Mouse (Mus musculus) ES-CJ7 (cell line): ENCODE measurements at regions not wholly inside any gene's neighbourhood (a gene's known extent, or its start where the extent isn't known, plus 50 kb on each side); places are given as distances from the start of the nearest gene placed in this dataset.
"Not testable (repeated sequence)": the region's sequence is repeated elsewhere in the genome, so short reads cannot be mapped to it uniquely, and the experiment has no call there.

Experiments
- DNase-seq: peaks from one replicate; pipeline ENCODE4 v3.0.0; 2011; ENCODE audit warnings: low read depth, low spot score

DNA sequence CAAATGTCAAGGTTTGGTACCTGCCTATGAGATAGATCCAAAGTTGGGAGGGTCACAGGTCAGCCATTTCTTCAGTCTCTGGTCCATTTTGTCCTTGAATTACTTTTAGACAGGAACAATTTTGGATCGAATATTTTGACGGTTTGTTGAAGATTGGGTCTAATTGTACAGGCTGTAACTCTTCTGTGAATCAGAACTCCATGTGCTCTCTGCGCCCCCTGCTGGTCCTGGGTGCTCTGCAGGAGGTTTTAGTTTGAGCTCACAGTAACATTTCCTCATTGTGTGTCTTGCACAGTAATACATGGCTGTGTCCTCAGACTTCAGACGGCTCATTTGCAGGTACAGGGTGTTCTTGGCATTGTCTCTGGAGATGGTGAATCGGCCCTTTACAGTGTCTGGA, 158.1 kb downstream of the Adam6a start:
- not testable (repeated sequence) for DNase-seq

DNA sequence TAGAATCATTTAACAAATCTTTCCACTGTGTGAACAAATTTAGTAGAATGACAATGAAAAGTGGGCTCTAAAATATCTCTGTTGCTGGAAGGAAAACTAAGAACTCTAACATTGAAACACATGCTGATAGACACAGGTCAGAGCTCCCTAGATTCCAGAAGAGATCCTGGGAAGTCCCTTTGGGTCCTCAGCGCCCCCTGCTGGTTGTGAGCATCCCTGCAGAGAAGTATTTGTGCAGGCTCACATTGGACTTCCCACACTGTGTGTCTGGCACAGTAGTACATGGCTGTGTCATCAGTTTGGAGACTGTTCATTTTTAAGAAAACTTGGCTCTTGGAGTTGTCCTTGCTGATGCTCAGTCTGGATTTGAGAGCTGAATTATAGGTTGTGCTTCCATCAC, 172.7 kb downstream of the Adam6a start:
- peak; percentile 89 for DNase-seq

DNA sequence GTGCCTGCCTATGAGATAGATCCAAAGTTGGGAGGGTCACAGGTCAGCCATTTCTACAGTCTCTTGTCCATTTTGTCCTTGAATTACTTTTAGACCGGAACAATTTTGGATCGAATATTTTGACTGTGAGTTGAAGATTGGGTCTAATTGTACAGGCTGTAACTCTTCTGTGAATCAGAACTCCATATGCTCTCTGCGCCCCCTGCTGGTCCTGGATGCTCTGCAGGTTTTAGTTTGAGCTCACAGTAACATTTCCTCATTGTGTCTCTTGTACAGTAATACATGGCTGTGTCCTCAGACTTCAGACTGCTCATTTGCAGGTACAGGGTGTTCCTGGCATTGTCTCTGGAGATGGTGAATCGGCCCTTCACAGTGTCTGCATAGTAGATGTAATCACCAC, 192.1 kb downstream of the Adam6a start:
- peak; percentile 57 for DNase-seq

DNA sequence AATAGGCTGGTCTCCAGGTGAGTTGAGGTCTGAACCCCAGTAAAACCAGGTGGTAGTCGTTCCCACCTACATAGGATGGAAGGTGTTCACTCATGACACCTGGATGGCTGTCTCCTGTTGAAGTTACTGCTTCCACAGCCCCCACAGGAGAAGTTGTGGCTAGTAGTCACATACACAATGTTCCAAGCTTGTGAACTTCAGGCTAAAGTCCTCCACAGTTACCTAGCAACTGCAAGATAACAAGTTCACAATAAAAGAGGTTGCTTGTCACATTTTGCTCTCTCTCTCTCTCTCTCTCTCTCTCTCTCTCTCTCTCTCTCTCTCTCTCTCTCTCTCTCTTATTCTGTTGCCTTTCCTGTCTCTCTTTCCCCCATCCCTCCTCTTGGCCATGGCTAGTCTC, 202.6 kb downstream of the Adam6a start:
- DNase-seq, result no peak

DNA sequence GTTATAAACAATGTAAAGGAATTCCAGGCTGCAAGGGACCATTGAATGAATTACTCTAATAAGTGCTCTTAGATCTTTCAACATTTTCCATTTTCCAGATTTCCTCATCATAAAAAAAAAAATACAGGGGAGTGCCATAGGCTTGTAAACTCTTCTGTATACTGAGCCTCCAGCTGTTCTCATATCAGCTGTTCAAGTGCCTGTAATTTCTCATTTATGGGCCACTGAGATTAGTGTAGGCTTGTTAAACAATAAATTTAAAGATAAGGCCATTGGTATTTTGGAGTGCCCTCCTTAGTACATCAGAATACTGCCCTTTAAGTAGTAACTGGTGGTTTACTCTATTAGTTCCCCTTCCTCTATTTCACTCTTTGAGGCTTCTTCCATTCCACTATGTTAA, 204.3 kb downstream of the Adam6a start:
- no peak for DNase-seq

DNA sequence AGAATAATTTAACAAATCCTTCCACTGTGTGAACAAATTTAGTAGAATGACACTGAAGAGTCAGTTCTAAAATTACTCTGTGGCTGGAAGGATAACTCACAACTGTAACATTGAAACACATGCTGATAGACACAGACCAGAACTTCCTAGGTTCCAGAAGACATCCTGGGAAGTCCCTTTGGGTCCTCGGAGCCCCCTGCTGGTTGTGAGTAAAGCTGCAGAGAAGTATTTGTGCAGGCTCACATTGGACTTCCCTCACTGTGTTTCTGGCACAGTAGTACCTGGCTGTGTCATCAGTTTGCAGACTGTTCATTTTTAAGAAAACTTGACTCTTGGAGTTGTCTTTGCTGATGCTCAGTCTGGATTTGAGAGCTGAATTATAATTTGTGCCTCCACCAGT, 225.9 kb downstream of the Adam6a start:
- DNase-seq, result no peak

DNA sequence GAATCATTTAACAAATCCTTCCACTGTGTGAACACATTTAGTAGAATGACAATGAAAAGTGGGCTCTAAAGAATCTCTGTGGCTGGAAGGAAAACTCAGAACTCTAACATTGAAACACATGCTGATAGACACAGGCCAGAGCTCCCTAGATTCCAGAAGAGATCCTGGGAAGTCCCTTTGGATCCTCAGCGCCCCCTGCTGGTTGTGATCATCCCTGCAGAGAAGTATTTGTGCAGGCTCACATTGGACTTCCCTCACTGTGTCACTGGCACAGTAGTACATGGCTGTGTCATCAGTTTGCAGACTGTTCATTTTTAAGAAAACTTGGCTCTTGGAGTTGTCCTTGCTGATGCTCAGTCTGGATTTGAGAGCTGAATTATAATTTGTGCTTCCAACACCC, 252.2 kb downstream of the Adam6a start:
- DNase-seq, result peak; percentile 69

DNA sequence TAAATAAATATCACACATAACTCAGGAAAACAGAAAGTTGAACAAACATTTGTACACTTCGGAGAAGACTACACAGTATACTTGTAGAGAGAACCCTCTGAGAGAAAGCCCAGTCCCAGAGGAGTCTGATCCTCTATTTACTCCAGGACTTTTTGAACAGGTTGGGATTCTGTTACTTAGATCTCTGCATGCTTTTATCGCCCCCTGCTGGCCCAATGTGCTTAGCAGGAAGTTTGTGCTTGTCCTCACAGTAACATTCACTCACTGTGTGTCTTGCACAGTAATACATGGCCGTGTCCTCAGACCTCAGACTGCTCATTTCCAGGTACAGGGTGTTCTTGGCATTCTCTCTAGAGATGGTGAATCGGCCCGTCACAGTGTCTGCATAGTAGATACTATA, 282.7 kb downstream of the Adam6a start:
- DNase-seq, result peak; percentile 72

DNA sequence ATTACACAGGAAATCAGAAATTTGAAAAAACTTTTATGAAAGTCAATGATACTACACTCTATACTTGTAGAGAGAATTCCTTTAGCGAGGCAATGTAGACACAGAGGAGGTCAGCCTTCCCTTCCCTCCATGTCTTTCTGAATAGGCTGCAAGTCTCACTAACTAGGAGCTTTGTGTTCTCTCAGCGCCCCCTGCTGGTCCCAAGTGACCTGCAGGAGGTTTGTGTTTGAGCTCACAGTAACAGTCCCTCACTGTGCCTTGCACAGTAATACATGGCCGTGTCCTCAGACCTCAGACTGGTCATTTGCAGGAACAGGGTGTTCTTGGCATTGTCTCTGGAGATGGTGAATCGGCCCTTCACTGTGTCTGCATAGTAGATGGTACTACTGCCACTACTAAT, 315.2 kb downstream of the Adam6a start:
- DNase-seq, result peak; percentile 32

DNA sequence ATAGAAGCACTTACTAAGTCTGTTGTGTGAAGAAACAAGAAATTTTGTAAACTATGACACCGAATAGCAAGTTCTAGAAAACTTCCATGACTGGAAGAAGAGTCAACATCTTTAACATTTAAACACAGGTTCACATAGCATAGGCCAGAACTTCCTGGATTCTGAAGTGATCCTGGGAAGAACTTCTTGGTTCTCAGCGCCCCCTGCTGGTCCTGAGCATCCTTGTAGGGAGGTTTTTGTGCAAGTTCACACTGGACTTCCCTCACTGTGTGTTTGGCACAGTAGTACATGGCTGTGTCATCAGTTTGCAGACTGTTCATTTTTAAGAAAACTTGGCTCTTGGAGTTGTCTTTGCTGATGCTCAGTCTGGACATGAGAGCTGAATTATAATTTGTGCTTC, 335.1 kb downstream of the Adam6a start:
- DNase-seq, result peak; percentile 76

DNA sequence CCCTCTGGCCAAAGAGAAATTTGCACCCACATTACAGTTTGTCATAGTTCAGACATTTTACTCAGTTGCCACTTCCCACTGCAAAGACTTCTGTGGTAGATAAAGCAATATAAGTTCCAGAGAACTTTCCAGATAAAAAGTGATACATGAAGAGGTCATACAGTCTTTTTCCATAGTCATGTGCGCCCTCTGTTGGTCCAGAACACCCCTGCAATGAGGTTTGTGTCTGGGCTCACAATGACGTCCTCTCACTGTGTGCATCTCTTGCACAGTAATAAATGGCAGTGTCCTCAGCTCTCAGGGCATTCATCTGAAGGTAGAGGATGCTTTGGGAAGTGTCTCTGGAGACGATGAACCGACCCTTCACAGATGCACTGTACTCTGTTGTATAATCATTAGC, 352.4 kb downstream of the Adam6a start:
- peak; percentile 45 for DNase-seq

DNA sequence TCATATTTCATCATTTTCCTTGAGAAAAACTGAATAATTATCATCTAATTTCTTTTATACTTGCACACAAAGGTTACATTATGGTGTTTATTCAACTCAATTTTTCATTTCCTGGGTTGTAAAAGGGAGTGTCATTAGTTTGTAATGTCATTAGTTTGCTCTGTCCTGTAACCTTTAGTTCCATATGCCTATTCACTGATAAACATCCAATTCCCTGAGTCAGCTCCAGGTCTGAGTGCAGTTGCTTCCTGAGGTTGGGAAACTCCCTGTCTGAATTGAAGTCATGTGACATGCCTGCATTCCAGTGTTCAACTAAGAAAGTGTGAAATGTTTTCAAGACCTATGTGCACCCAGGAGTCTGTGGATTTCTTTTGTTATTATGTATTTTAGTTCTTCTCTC, 362.8 kb downstream of the Adam6a start:
- no peak for DNase-seq

DNA sequence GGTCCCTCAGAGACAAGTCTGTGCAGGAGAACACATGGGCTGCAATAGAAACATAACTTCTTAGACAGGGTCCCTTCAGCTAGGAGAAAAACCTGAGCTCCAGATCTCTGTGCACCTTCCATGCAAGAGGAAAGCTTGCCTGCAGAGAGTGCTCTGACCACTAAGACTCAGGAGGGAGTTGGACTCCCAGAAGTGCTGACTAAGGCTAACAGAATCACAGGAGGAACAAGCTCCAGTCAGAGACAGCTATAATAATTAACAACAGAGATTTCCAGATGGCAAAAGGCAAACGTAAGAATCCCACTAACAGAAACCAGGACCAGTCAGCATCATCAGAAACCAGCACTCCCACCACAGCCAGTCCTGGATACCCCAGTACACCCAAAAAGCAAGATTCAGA, 364.0 kb downstream of the Adam6a start:
- DNase-seq, result no peak

DNA sequence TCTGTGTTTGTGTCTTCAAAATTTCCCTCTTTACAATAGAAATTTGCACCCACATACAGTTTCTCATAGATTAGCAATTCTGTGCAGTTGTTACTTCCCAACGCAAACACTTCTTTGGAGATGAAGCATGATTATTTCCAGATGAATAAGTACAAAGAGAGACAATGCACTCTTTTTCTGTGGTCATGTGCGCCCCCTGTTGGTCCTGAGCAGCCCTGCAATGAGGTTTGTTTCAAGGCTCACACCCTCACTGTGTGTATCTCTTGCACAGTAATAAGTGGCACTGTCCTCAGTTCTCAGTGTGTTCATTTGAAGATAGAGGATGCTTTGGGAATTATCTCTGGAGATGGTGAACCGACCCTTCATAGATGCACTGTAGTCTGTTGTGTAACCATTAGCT, 368.1 kb downstream of the Adam6a start:
- DNase-seq, result peak; percentile 4

DNA sequence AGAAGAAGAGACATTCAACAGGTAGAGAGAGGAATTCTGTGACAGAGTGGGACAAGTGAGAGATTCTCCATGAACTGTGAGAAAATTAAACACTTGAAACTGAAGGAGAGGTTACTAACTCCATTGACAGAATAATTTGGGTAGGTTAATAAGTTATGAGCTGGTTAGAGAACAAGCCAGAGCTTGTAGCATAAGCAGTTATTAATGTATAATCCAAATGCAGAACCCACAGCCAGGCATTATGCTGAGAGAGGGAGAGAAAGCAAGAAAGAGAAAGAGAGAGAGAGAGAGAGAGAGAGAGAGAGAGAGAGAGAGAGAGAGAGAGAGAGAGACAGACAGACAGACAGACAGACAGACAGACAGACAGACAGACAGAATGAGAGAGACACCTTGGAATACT, 397.0 kb downstream of the Adam6a start:
- DNase-seq, result no peak

DNA sequence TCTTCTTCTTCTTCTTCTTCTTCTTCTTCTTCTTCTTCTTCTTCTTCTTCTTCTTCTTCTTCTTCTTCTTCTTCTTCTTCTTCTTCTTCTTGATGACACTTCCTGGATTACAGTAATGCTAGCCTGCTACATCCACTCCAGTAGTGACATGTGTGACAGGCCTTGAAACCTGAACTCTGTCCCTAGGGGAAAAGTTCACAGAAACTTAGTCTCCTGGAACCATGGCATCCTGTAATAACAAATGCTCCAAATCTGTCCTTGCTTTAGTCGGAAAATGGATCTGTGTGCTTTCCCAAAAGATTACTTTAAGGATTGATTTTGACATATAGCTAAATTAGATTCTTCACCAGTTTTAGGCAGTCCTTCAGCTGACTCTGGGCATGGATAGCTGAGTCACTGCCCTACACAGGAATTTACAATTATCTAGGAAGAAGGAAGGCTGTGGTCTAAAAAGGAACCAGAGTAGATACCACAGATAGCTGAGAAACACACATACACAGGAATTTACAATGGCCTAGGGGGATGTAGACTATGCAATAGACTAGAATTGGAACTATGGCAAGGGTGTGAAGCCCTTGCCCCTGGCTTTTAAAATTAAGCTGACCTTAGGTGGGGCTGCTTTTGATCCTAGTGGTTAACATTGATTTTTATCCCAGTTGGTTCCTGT, 400.1 kb downstream of the Adam6a start:
- not testable (repeated sequence) for DNase-seq

DNA sequence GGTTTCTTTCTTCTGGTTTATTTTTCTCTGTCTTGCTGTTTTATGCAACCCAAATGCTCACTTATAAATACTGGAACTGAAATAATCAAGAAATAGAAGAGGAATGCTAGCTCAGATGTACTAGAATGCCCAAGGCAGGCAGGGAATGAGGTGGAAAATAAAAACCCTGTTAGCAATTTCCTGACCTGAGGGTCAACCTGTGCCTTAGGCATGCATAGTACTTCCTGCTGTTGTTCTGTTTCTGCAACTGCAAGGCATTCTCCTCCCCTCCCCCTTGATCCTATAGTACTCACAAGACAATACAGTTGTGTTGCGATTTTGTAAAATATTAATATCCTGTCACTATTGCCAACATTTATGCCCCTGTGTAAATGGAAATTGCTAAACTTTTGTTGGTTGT, 402.1 kb downstream of the Adam6a start:
- DNase-seq, result not testable (repeated sequence)

DNA sequence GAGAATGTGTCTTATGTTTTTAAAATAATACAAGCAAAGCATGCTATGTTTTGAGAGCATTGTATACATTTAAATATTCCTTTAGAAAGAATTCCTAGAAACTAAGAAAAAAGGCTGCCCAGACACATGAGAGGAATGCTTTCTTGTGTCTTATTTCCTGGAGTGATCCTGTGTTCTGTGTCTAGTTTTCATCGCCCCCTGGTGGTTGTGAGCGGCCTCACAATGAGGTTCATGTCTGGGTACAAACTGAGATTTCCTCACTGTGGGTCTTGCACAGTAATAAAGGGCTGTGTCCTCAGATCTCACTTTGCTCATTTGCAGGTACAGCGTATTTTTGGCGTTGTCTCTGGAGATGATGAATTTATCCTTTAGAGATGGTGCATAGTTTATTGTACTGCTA, 404.3 kb downstream of the Adam6a start:
- peak; percentile 22 for DNase-seq

DNA sequence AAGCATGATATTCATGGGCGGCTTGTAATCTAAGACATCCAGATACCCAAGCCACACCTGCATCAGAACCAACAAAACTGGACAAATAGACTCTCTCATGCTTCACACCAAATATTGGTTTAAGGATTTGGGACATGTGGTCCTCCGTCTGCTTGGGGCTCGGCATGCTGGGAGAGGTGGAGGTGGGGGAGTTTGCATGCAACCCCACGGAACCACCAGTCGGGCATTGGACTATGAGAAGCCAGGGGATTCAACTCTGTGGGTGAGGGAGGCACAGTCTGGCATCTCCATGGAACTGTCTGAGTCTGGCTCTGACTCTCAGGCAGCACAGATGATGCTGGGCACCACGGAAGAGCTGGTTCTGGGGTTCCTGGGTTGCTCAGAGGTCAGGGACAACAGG, 430.6 kb downstream of the Adam6a start:
- no peak for DNase-seq

DNA sequence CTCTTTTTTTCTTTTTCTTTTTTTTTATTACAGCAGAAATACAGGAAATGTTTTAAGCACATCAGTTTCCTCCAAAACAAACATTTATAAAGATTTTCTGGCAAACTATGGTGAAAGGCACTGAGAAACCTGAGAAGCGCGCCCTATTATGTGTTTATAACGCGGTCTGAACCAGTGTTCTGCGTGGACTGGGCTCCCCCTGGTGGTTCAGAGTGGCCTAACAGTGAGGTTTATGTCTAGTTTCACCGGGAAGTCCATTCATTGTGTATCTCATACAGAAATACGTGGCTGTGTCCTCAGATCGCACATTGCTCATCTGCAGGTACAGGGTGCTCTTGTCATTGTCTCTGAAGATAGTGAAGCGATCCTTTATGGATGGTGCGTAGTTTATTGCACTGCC, 437.9 kb downstream of the Adam6a start:
- DNase-seq, result peak; percentile 63

DNA sequence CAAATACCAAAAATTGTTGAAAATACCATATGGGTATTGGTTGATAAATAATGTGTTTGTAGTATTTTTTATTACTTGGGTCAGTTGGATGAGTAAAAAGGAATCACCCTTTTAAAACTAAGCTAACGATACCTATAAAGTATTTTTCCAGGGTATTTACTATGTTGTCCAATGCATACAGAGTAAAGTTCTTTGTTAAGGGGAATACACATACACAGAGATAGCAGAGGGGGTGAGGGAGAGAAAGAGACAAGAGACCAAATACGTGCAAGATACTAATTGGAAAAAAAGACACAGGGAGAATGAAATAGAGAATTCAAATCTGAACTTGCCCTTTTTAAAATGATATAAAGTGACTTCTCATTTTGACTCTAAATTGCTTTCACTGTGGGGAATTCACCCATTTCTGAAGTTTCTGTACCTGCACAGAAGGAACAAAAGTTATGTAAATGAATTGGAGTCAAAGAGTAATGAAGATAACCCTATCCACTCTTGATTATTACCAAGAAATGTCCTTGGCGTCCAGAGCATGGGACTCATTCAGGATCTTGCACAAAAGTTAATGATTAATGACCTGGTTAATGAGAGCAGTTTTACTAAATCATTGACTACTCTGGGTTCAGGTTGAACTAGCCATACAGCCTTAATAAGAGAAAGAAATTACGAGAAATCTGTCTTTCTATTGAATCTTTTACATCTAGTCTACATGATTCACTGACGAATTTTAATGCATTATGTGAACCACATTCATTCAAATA, 443.7 kb downstream of the Adam6a start:
- no peak for DNase-seq

DNA sequence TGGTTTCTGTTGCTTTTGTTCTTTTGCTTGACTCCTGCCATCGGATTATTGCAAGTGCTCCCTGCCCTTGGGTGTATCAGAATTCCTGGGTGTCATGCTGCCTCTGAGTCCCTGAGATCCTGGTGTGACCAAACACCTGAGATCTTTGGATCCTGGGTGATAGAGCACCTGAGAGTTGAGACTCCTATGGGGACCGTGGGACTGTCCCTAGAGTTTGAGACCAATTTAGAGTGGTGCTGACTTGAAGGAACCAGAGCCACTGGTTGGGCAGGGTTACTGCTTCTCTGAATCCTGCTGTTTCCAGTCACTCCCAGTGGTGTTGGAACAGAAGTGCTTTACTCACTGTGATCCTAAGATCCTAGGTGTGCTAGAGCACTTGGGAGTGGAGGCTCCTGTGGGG, 448.7 kb downstream of the Adam6a start:
- DNase-seq, result no peak

DNA sequence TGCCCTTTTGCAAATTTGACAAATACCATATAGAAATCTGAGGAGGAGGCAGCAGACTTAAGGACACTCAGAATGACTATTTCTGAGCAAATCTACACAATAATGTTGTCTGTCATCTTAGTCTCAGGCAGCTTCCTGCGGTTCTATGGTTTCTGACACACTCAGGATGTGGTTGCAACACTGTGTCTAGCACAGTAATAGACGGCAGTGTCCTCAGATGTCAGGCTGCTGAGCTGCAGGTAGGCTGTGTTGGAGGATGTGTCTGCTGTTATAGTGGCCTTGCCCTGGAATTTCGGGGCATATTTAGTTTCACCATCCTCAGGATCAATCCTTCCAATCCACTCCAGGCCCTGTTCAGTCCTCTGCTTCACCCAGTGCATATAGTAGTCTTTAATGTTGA, 450.6 kb downstream of the Adam6a start:
- not testable (repeated sequence) for DNase-seq
